In genomic region chr12:28804558-28805481, GRCm38 (mm10) we compare ENCODE assay signal across 8 mouse cellular contexts. TPM values are rescaled to one million over a fixed set of nuclear protein-coding genes. Genes with fewer than 3 reads are reported as not detected.
DNase-seq lines count a peak whose midpoint lies in the region; ATAC-seq lines count a peak whose summit lies in the region.

No protein-coding gene starts in this region.

- no peaks in the 10 kb centered on the region for H3K27me3 ChIP-seq in hindbrain, embryonic 10.5 days (ENCODE audit: insufficient read depth, poor library complexity, severe bottlenecking)
- H3K27me3 ChIP-seq in hindbrain, embryonic 16.5 days (replicated peaks; ENCODE audit: control insufficient read depth, insufficient read depth, low read length), result no peaks in the 10 kb centered on the region
- H3K27me3 ChIP-seq in heart, embryonic 14.5 days (ENCODE audit: control insufficient read depth, insufficient read depth, low read length), result no peaks in the 10 kb centered on the region
- no peaks in the 10 kb centered on the region for H3K27me3 ChIP-seq in liver, embryonic 16.5 days (ENCODE audit: control insufficient read depth, insufficient read depth, low read depth, low read length)

- no peak for ATAC-seq in hindbrain, embryonic 16.5 days
- no peak for ATAC-seq in heart, embryonic 14.5 days (ENCODE audit: insufficient number of reproducible peaks, insufficient read depth, low FRiP score, low read depth)
- ATAC-seq in liver, embryonic 16.5 days (ENCODE audit: low read depth), result peak; percentile 95
- no peak for ATAC-seq in CD4-positive, CD25-positive, alpha-beta regulatory T cell, adult 4 months

- 72% methylated on average over 3 of the region's 3 CpGs for WGBS in hindbrain, embryonic 10.5 days
- 74% methylated on average over 3 of the region's 3 CpGs for WGBS in hindbrain, embryonic 16.5 days
- WGBS in heart, embryonic 14.5 days, result 66% methylated on average over 3 of the region's 3 CpGs
- WGBS in liver, embryonic 16.5 days (ENCODE audit: insufficient replicate concordance), result 36% methylated on average over 3 of the region's 3 CpGs

- H3K36me3 ChIP-seq in hindbrain, embryonic 10.5 days, result no peaks in the 10 kb centered on the region
- H3K36me3 ChIP-seq in hindbrain, embryonic 16.5 days (ENCODE audit: control insufficient read depth, insufficient read depth, low read length), result no peaks in the 10 kb centered on the region
- no peaks in the 10 kb centered on the region for H3K36me3 ChIP-seq in heart, embryonic 14.5 days (ENCODE audit: control insufficient read depth, insufficient read depth, low read length)
- H3K36me3 ChIP-seq in liver, embryonic 16.5 days (ENCODE audit: control insufficient read depth, insufficient read depth), result no peaks in the 10 kb centered on the region

- H3K27ac ChIP-seq in hindbrain, embryonic 10.5 days, result peak overlapping the region; percentile 64
- H3K27ac ChIP-seq in hindbrain, embryonic 16.5 days (ENCODE audit: low read depth, low read length), result no peak overlapping the region
- H3K27ac ChIP-seq in heart, embryonic 14.5 days (replicated peaks in 1 of 2; ENCODE audit: control insufficient read depth in 1 of 2, insufficient read depth in 1 of 2, low read depth in 2 of 2, low read length in 2 of 2), result peak overlapping the region; percentile 3 to 30; a peak in 1 of 4 replicates
- H3K27ac ChIP-seq in liver, embryonic 16.5 days (ENCODE audit: low read length), result peak overlapping the region; percentile 97

- peaks cover 51% of the 10 kb centered on the region for H3K4me1 ChIP-seq in hindbrain, embryonic 10.5 days (replicated peaks)
- peaks cover 13% of the 10 kb centered on the region for H3K4me1 ChIP-seq in hindbrain, embryonic 16.5 days (ENCODE audit: control insufficient read depth, insufficient read depth, low read depth, low read length)
- peaks cover 17 to 19% of the 10 kb centered on the region in 2 experiments for H3K4me1 ChIP-seq in heart, embryonic 14.5 days (ENCODE audit: control insufficient read depth in 2 of 2, insufficient read depth in 2 of 2, low read length in 2 of 2)
- peaks cover 63% of the 10 kb centered on the region for H3K4me1 ChIP-seq in liver, embryonic 16.5 days (ENCODE audit: control insufficient read depth, low read depth, low read length)

- H3K4me2 ChIP-seq in hindbrain, embryonic 16.5 days (ENCODE audit: low read length), result no peak overlapping the region
- H3K4me2 ChIP-seq in heart, embryonic 14.5 days (ENCODE audit: low read length), result no peak overlapping the region
- H3K4me2 ChIP-seq in liver, embryonic 16.5 days (ENCODE audit: low read depth, low read length), result peak overlapping the region; percentile 61

- no peak for DNase-seq in hindbrain, embryonic 10.5 days (ENCODE audit: low spot score)
- peak; percentile 42 to 60 for DNase-seq in adrenal gland, postnatal 36 days
- DNase-seq in spleen, postnatal 36 days (ENCODE audit: low spot score in 2 of 2), result peak; percentile 59 to 78
- DNase-seq in kidney, postnatal 10 days, result no peak

- no peak overlapping the region; the same call in 1 of the 2 replicates for H3K9ac ChIP-seq in hindbrain, embryonic 16.5 days (ENCODE audit: low read depth, low read length)
- H3K9ac ChIP-seq in heart, embryonic 14.5 days (ENCODE audit: low read length), result no peak overlapping the region
- H3K9ac ChIP-seq in liver, embryonic 16.5 days (ENCODE audit: low read depth, low read length), result peak overlapping the region; percentile 53

- H3K9me3 ChIP-seq in hindbrain, embryonic 10.5 days, result no peaks in the 10 kb centered on the region
- H3K9me3 ChIP-seq in hindbrain, embryonic 16.5 days (ENCODE audit: control insufficient read depth, low read length), result no peaks in the 10 kb centered on the region
- H3K9me3 ChIP-seq in heart, embryonic 14.5 days (ENCODE audit: control insufficient read depth, low read length), result no peaks in the 10 kb centered on the region
- no peaks in the 10 kb centered on the region for H3K9me3 ChIP-seq in liver, embryonic 16.5 days (replicated peaks; ENCODE audit: control insufficient read depth, low read length)

- no peak overlapping the region for H3K4me3 ChIP-seq in hindbrain, embryonic 10.5 days
- H3K4me3 ChIP-seq in hindbrain, embryonic 16.5 days (ENCODE audit: low read length), result no peak overlapping the region
- no peak overlapping the region for H3K4me3 ChIP-seq in heart, embryonic 14.5 days (ENCODE audit: control insufficient read depth in 1 of 2, insufficient read depth in 1 of 2, low read depth in 1 of 2, low read length in 2 of 2)
- H3K4me3 ChIP-seq in liver, embryonic 16.5 days (ENCODE audit: low read depth, low read length), result peak overlapping the region; percentile 28; the same call in 1 of the 2 replicates

RNA-seq across cellular contexts. Expression of gene Eipr1, which starts 53.2 kb away (rescaled TPM):
- 44.2 and 55.2 TPM in 2 replicates for polyA plus RNA-seq in hindbrain, embryonic 10.5 days (2016; fragmentation: Nextera tagmentation; extraction: Ambion mirVana)
- 68.3 and 71.7 TPM in 2 replicates for polyA plus RNA-seq in hindbrain, embryonic 16.5 days (2015; fragmentation: Nextera tagmentation; extraction: Ambion mirVana)
- 10 to 100 TPM; 16.7 to 20.2 TPM for total RNA-seq in adrenal gland, postnatal 36 days (2021)
- 19.8 and 21.2 TPM in 2 replicates for polyA plus RNA-seq in heart, embryonic 14.5 days (2014; fragmentation: Nextera tagmentation; extraction: Ambion mirVana)
- 24.5 and 25.5 TPM in 2 replicates for polyA plus RNA-seq in liver, embryonic 16.5 days (2015; fragmentation: Nextera tagmentation; extraction: Ambion mirVana)
- 10 to 100 TPM; 40.1 to 54.7 TPM for polyA plus RNA-seq in CD4-positive, CD25-positive, alpha-beta regulatory T cell, adult 4 months (2017; shearing (Covaris generic))

RNA-seq across cellular contexts. Expression of gene Trappc12, which starts 54.5 kb away (rescaled TPM):
- 35.3 and 38.1 TPM in 2 replicates for polyA plus RNA-seq in hindbrain, embryonic 10.5 days (2016; fragmentation: Nextera tagmentation; extraction: Ambion mirVana)
- 41.4 and 43.1 TPM in 2 replicates for polyA plus RNA-seq in hindbrain, embryonic 16.5 days (2015; fragmentation: Nextera tagmentation; extraction: Ambion mirVana)
- 10 to 100 TPM; 35.8 to 43.0 TPM for total RNA-seq in adrenal gland, postnatal 36 days (2021)
- 33.8 and 34.8 TPM in 2 replicates for polyA plus RNA-seq in heart, embryonic 14.5 days (2014; fragmentation: Nextera tagmentation; extraction: Ambion mirVana)
- polyA plus RNA-seq in liver, embryonic 16.5 days (2015; fragmentation: Nextera tagmentation; extraction: Ambion mirVana), result 16.7 and 17.2 TPM in 2 replicates
- 10 to 100 TPM; 44.8 to 63.7 TPM for polyA plus RNA-seq in CD4-positive, CD25-positive, alpha-beta regulatory T cell, adult 4 months (2017; shearing (Covaris generic))

Comparison
In these comparisons a context has a peak if more than half of its experiments do, and no peak if none do; other contexts are left out.
1. DNase-seq: peak in adrenal gland, postnatal 36 days (2 of 2) and spleen, postnatal 36 days (2 of 2); none in hindbrain, embryonic 10.5 days (single experiment) and kidney, postnatal 10 days (single experiment).